Mouse (Mus musculus) layer of hippocampus, adult 11-12 months (tissue): ENCODE results near the gene Tbc1d22a.
"Not testable (repeated sequence)": the region's sequence is repeated elsewhere in the genome, so short reads cannot be mapped to it uniquely, and the experiment has no call there.

Experiments used
- DNase-seq: peaks from one replicate; pipeline ENCODE4 v3.0.0; 2022; ENCODE audit warnings: low spot score

Tbc1d22a gene

GRCm38 (mm10) chr15:86181321-86181720 lies 32.9 kb upstream of the Tbc1d22a start:
- not testable (repeated sequence) for DNase-seq

GRCm38 (mm10) chr15:86181941-86182439 lies 32.3 kb upstream of the Tbc1d22a start:
- DNase-seq: no peak

DNA sequence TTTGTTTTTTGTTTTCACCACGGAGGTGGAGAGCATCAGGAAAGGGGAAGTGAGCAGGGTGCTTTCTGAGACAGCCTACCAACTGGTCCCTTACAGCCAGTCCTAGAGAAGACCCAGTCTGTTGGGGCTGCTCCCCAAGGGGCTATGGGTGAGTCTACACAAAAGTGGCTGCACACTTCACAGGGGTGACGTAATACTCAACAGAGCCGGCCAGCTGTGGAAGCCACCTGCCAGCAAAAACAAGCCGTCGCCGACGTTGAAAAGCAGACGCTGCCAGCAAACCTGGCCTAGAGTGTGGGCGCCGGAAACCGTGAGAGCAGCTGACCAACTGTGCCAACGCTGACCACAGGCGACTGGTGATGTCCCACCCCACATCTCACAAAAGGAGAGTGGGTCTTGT lies 31.6 kb upstream of the Tbc1d22a start:
- no peak for DNase-seq

GRCm38 (mm10) chr15:86183484-86183883 lies 30.8 kb upstream of the Tbc1d22a start:
- DNase-seq: no peak

DNA sequence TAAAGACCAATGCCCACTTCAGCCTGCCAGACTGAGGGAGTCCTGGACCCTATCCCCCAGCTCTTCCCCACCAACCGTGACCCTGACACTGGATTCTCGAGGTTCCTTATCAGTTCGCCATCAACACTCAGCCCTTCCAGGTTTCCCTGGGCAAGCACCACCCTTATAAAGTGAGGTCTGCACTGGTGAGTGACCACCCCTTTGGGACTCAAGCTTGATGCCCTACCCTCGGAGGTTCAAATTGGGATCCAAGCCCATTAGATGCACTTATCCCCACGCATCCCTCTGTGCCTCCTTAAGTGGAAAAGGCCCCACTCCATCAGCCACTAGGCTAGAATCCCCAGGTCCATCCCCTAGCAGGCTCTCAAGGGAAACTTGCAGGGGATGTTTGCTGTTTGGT lies 30.2 kb upstream of the Tbc1d22a start:
- no peak for DNase-seq

- no peak for DNase-seq
Observed at GRCm38 (mm10) chr15:86184851-86185688, 29.2 kb upstream of the Tbc1d22a start.

- peak; percentile 84 for DNase-seq
Observed at GRCm38 (mm10) chr15:86185689-86186569, 28.3 kb upstream of the Tbc1d22a start, which contains the start of gene Cerk. Gene Cerk (minus strand): TSS chr15:86186141.

GRCm38 (mm10) chr15:86186686-86187085 lies 27.6 kb upstream of the Tbc1d22a start:
- no peak for DNase-seq

DNA sequence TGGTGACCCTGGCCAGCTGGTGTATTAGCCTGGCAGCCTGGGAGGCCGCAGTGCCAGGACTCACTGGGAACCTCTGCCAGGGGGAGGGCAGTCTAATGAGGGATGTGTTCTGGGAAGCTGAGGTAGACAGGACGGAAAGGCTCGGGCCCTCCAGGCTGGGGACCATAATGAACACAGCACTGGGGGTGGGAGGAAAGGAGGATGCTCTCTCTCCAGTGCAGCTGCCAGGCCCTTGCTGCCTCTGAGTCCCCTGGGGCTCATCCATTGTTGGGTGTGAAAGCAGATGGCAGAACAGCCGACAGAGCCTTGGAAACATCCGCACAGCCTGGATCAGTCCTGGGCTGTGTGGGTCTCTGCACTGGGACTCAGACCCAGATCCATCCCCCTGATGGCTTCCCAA lies 26.1 kb upstream of the Tbc1d22a start:
- DNase-seq: peak; percentile 55

DNA sequence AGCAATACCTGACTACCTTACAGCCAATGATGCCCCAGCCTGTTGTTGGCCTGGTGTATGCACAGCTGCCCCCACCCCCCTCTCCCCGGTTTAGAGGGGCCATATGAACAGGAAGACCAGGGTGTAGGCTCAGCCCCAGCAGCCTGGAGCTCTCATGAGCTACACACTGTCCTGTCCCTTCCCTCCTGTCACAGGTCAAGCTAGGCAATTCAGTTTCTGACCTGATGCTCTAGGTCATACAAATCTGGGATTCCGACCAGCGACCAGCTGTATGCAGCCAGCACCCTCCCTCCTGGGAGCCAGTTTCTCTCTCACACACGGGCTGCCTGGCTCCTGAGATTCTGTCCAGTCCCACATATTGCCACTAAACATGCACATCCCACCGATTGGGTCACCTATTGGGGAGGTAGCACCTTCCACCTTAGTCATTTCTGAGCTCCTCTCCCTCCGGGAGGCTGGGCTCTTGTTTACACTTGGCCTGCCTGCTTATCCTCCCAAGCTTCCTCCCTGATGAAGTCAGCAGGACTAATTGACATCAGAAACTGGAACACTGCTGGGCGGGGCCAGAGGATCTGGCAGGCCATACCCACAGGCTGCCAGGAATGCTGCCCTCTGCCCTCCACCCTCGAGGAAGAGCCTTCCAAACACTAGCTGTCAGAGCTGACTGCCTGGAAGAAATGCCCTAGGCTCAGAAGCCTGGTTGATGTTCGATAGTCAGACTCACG lies 25.4 kb upstream of the Tbc1d22a start:
- DNase-seq: peak; percentile 78

GRCm38 (mm10) chr15:86190387-86190786 lies 23.9 kb upstream of the Tbc1d22a start:
- no peak for DNase-seq

DNA sequence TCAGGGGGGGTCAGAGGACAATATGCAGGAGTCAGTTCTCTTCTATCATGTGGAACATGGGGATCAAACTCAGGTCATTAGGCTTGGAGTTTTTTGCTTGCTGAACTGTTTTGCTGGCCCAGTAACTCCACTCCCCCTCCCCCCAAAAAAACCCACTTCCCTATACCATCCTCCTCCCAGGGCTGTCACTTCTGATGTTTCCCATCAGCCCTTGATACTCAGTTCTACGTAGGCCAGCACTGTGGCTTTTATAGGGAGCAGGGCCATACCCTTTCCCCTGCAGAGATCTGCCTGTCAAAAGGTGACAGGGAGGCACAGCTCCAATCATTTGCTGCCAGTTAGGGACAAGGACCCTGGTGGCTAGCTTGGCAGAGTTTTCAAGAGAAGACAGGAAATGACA lies 22.8 kb upstream of the Tbc1d22a start:
- DNase-seq: no peak

DNA sequence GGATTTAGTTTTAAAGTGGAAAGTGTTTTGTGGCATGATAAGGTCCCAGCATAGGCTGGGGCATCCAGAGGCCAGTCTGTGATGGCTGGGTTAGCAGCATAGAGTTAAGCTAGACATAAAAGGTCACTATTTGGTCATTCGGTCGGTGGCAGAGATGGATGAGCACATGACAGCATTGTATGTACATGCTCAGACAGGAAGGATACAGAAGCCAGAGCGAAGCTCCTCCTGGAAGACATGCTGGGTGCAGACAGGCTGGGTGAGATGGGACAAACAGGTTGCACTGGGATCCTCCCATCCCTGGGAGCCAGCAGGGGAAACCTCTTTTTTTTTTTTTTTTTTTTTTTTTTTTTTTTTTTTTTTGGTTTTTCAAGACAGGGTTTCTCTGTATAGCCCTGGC lies 22.3 kb upstream of the Tbc1d22a start:
- no peak for DNase-seq

DNA sequence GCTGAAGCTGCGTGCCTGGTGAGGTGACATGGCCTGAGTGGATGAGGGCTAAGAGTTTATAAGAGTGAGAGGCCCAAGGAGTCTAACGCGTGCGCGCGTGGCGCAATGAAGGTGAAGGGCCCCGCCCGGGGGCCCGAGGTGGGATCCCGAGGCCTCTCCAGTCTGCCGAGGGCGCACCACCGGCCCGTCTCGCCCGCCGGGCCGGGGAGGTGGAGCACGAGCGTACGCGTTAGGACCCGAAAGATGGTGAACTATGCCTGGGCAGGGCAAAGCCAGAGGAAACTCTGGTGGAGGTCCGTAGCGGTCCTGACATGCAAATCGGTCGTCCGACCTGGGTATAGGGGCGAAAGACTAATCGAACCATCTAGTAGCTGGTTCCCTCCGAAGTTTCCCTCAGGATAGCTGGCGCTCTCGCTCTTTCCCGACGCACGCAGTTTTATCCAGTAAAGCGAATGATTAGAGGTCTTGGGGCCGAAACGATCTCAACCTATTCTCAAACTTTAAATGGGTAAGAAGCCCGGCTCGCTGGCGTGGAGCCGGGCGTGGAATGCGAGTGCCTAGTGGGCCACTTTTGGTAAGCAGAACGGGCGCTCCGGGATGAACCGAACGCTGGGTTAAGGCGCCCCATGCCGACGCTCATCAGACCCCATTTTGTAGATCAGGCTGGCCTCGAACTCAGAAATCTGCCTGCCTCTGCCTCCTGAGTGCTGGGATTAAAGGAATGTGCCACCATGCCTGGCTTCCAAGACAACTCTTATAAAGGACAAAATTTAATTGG lies 19.4 kb upstream of the Tbc1d22a start:
- DNase-seq: not testable (repeated sequence)

- no peak for DNase-seq
Observed at GRCm38 (mm10) chr15:86199052-86199451, 15.2 kb upstream of the Tbc1d22a start.

DNA sequence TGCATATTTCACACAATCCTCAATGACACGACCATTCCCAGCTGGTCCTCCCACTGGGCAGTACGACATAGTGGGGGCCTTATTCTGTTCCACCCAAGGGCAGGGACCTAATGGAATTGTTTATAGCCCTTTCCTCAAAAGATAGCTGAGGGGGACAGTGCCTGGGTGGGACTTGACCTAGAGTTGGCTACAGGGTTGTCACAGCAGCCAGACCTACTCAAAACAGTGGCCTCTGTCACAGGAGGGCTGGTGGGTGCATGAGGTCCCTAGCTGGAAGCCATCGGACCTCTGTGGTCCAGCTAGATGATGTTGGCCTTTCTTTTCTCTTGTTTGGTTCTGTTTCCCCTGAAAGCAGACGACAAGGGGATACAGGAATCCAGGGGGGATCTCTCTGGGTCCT lies 14.8 kb upstream of the Tbc1d22a start:
- DNase-seq: no peak

DNA sequence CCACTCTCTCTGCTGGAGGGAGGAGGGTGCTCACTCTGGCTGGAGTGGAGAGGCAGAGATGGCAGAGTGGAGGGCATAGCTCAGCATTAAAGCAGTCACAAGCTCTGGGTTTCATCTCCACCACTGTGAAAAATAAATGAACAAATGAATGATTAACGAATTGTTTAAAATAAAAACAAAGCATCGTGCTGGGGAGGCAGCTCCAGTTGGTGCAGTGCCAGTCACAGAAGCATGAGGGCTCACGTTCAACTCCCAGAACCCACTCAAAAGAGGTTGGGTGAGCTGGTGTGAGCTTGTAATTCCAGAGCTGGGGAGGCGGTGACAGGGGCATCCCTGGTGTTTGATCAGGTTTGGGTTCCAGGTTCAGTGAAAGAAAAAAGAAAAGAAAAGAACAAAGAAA lies 14.1 kb upstream of the Tbc1d22a start:
- DNase-seq: no peak

DNA sequence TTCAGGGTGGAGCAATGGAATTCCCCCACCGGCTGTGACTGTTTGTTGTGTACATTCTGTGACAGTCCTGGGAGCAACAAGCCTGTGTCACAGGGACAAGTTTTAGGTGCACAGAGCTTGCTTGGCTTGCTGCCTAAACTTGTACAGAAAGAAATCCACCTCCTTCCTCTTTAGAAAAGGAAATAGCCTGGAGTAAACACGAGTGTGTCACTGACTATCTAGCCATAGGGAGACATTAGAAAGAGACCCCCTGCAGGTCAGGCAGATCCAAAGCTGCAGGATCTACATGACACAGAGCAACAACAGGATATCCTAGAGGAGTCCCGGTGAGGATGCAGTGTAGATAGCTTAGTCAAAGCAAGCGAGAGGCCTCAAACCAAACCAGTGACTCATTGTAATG lies 13.2 kb upstream of the Tbc1d22a start:
- no peak for DNase-seq

- no peak for DNase-seq
Observed at GRCm38 (mm10) chr15:86201696-86202330, 12.4 kb upstream of the Tbc1d22a start.

- DNase-seq: peak; percentile 61
Observed at GRCm38 (mm10) chr15:86202640-86203039, 11.6 kb upstream of the Tbc1d22a start.

DNA sequence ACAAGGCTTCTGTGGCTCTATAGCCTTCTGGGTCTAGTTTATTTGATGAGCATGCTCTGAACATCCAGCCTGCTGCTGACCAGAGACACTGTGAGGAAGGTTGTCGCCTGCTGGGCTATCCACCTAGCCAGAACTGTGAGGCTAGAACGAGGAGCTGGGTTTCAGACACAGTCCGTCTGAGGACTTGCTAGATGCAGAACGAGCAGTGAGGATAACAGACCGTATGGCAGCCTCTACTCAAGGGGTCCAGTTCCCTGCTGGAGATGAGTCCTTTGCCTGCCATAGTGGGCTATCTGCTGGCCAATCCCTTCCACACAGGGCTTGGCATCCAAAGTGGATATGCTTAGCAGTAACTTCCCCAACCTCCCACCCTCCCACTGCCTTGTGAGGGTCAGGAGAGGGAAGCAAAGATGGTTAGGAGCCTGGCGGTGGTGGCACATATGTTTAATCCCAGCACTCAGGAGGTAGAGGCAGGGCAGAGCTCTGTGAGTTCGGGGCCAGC lies 10.9 kb upstream of the Tbc1d22a start:
- DNase-seq: no peak
